Mouse (Mus musculus) hindbrain, embryonic 10.5 days (tissue): ENCODE data around the gene Meiob. TPM values are rescaled to one million over a fixed set of nuclear protein-coding genes. Genes with fewer than 3 reads are reported as not detected.
A peak's percentile ranks its signal among the peaks of the same experiment; 100 is the strongest.

Source experiments
- DNase-seq: peaks from one replicate; pipeline ENCODE4 v3.0.0-alpha.2; 2017; ENCODE audit warnings: low spot score
- H3K27ac ChIP-seq: fragments of 300-500 bp; sonication (generic); 2 replicates; pipeline ENCODE4 v1.5.1; 2016; ENCODE audit warnings: mild to moderate bottlenecking, moderate library complexity
- H3K27me3 ChIP-seq: fragments of 300-500 bp; sonication (generic); 2 replicates; pipeline ENCODE4 v1.6.1; 2016; ENCODE audit warnings: mild to moderate bottlenecking; ENCODE audit not compliant: poor library complexity, insufficient read depth, severe bottlenecking
- H3K36me3 ChIP-seq: fragments of 300-500 bp; sonication (generic); 2 replicates; pipeline ENCODE4 v1.6.1; 2016; ENCODE audit warnings: mild to moderate bottlenecking, moderate library complexity
- H3K4me1 ChIP-seq: fragments of 300-500 bp; sonication (generic); replicated peaks from 2 replicates; pipeline ENCODE4 v1.6.1; 2016; ENCODE audit warnings: mild to moderate bottlenecking
- H3K4me3 ChIP-seq: fragments of 300-500 bp; sonication (generic); 2 replicates; pipeline ENCODE4 v1.5.1; 2016; ENCODE audit warnings: mild to moderate bottlenecking, moderate library complexity
- H3K9me3 ChIP-seq: fragments of 300-500 bp; sonication (generic); 2 replicates; pipeline ENCODE4 v1.6.1; 2016; ENCODE audit warnings: mild to moderate bottlenecking, moderate library complexity
- WGBS: fragments of 180-500 bp; shearing (Covaris S2); methylation state at CpG from one replicate; pipeline ENCODE4 v1.1.7; 2016; 5-methylcytosine and 5-hydroxymethylcytosine counted together
- polyA plus RNA-seq: library from polyadenylated mRNA; unstranded; fragments of >200 nt; fragmentation: Nextera tagmentation; extraction: Ambion mirVana; gene quantifications from 2 replicates; pipeline ENCODE4 v1.2.1, GENCODE M21; 2016

The Meiob gene
- polyA plus RNA-seq, 1 experiment from 2014 or later: not detected

DNA sequence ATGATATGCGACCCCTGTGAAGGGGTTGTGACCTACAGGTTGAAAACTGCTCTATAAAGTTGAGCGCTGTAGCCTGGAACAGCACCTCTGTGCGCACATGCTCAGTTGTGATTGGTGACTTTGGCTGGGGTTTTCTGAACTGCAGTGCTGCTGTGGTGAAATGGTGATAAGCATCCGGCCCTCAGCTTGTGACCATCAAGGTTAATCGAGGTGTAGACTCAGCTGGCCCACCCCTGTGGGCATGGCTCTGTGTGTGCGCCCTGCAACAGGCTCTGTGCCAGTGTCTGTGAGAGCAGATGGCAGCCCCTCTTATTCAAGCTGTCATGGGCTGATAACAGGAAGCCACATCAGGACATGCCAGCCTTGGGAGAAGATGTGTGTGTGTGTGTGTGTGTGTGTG lies 54.9 kb downstream of the Meiob start:
- Histone ChIP-seq H3K27ac (no peak overlapping the region), H3K4me1 (no peaks in the 10 kb centered on the region), H3K9me3 (no peaks in the 10 kb centered on the region), H3K27me3 (no peaks in the 10 kb centered on the region), H3K4me3 (no peak overlapping the region), H3K36me3 (peaks cover 62% of the 10 kb centered on the region)
- DNase-seq: no peak
- WGBS: 90% methylated on average over 6 of the region's 6 CpGs

DNA sequence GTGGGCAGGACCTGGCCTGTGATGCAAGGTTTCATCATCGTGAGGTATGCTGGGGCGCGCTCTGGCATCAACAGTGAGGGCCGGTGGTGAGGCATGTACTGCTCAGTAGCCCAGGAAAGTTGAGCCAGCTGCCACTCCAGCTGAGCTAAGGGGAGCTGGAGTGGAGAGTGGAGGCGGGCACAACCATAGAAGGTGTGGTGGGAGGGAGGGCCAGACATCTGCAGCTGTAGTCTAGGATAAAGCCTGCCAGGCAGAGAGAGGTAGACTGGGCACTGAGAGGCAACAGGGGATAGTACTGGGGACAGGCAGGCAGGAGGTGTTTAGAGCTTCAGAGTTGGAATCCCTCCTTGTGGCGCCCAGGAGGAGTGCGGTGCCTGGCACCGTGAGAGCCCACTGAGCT lies 56.0 kb downstream of the Meiob start:
- H3K36me3 ChIP-seq: peaks cover 61% of the 10 kb centered on the region
- H3K27ac ChIP-seq: no peak overlapping the region
- H3K4me1 ChIP-seq: no peaks in the 10 kb centered on the region
- no peaks in the 10 kb centered on the region for H3K9me3 ChIP-seq
- no peak for DNase-seq
- 87% methylated on average over 8 of the region's 8 CpGs for WGBS
- no peaks in the 10 kb centered on the region for H3K27me3 ChIP-seq
- H3K4me3 ChIP-seq: no peak overlapping the region

DNA sequence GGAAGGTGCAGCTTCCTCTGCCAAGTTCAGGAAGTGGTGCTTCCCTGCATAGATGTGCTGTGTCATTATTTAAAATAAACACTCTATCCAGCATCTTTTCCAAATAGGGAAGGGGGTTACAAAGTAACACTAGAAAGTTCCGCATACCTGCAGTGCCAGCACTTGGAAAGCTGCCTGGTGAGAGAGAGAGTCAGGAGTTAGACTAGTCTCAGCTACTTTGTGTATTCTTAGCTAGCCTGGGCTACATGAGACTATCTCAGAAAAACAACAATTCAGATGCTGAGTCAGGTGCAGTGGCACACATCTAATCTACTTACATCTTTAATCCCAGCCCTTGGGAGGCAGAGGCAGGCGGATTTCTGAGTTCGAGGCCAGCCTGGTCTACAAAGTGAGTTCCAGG lies 57.7 kb downstream of the Meiob start:
- 96% methylated on average over 3 of the region's 3 CpGs for WGBS
- H3K9me3 ChIP-seq: no peaks in the 10 kb centered on the region
- no peak overlapping the region for H3K27ac ChIP-seq
- no peak overlapping the region for H3K4me3 ChIP-seq
- H3K4me1 ChIP-seq: no peaks in the 10 kb centered on the region
- DNase-seq: no peak
- H3K27me3 ChIP-seq: no peaks in the 10 kb centered on the region
- H3K36me3 ChIP-seq: peaks cover 59% of the 10 kb centered on the region

DNA sequence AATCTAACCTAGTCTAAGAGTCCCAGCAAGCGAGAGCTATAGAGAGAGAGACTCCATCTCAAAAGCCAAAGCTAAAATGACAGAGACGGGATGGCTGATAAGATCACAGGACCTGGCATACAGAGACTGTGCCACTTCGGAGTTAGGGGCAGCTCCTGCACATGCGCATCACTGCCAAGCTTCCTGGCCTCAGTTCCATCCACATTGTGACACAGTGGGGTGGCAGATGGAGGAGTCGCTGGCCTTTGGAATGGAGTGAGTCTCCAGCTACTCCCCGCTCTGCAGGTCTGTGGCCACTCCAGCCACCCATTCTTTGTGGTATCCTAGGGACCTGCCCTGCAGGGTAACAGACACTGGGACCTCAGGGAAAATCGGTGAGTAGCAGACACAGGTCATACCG lies 61.7 kb downstream of the Meiob start, which contains the start of gene Igfals:
TSS of gene Igfals (plus strand) at position 222 of the 400 bp plus-strand sequence.
- peaks cover 30% of the 10 kb centered on the region for H3K36me3 ChIP-seq
- no peaks in the 10 kb centered on the region for H3K4me1 ChIP-seq
- no peak within 1 kb of the TSS for H3K27ac ChIP-seq
- no peak within 1 kb of the TSS for H3K4me3 ChIP-seq
- H3K27me3 ChIP-seq: no peaks in the 10 kb centered on the region
- DNase-seq: no peak
- no peaks in the 10 kb centered on the region for H3K9me3 ChIP-seq
- 87% methylated on average over 8 of the region's 8 CpGs for WGBS

DNA sequence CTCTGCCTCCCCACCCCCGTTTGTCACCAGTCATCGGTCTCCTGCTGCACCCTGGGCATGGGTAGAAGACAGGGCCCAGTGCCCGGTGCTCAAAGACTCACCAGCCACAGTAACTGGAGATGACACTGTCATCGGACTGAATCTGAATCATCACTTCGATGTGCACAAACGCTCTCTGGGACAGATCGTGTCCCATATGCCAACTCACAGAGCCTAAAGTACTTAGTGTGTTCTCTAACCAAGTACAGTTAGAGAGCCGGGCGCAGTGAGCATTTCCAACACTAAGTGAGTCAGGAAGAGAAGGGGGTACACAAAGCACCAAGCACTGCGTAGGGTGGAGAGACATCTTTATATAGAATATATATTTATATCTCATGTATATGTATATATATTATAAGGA lies 63.8 kb downstream of the Meiob start:
- 90% methylated on average over 10 of the region's 10 CpGs for WGBS
- Histone ChIP-seq H3K36me3 (peaks cover 9% of the 10 kb centered on the region; the same call in 1 of the 2 replicates), H3K27ac (no peak overlapping the region), H3K4me3 (no peak overlapping the region), H3K9me3 (no peaks in the 10 kb centered on the region), H3K27me3 (no peaks in the 10 kb centered on the region), H3K4me1 (no peaks in the 10 kb centered on the region)
- no peak for DNase-seq

DNA sequence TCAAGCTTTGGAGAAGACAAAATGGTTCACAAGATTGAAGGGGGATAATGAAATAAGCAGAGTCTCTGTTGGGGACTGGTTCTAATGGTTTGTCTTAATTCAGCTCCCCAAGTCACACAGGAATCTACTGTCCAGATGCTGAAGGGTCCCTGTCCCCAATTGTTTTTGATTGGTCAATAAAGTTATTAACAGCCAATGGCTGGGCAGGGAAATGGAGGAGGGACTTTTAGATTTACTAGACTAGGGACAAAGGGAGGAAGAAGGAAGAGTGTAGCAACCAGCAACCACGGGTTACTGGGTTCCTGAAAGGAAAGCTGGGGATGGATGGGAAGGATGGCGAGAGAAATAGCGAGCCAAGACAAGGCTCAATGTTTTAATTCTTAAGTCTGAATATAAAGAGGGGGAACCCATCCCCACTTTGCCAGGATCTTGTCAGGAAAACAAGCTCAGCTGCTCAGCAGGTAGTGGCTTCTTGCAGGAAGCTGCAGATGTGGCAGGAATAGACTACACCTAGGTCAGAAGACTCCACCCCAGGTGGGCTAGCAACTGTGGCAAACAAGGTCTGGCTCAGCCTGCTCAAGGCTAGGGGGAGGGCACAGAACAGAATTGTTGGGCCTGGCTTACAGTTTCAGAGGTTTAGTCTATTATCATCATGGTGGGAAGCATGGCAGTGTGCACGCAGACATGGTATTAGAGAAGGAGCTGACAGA lies 69.8 kb downstream of the Meiob start:
- no peak overlapping the region for H3K27ac ChIP-seq
- no peak overlapping the region for H3K4me3 ChIP-seq
- no peak for DNase-seq
- peaks cover 19% of the 10 kb centered on the region for H3K4me1 ChIP-seq
- no peaks in the 10 kb centered on the region for H3K9me3 ChIP-seq
- H3K36me3 ChIP-seq: no peaks in the 10 kb centered on the region
- WGBS: 50% methylated on average over 4 of the region's 4 CpGs
- no peaks in the 10 kb centered on the region for H3K27me3 ChIP-seq

DNA sequence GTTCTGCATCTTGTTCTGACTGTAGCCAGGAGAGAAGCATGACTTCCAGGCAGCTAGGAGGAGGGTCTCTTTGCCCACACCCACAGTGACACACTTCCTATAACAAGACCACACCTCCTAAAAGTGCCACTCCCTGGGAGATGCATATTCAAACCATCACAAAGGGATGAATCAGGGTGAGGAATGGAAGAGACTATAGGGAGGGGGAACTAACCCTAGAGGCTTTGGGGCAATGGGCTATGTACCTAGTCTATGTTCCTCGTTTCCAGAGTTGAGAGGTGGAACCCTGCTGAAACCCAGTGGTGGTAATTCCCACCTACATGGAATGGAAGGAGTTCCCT lies 70.3 kb downstream of the Meiob start:
- WGBS: 53% methylated on average over 1 of the region's 1 CpGs
- no peaks in the 10 kb centered on the region for H3K9me3 ChIP-seq
- no peak overlapping the region for H3K27ac ChIP-seq
- peaks cover 19% of the 10 kb centered on the region for H3K4me1 ChIP-seq
- no peak overlapping the region for H3K4me3 ChIP-seq
- no peaks in the 10 kb centered on the region for H3K27me3 ChIP-seq
- no peaks in the 10 kb centered on the region for H3K36me3 ChIP-seq
- DNase-seq: no peak

DNA sequence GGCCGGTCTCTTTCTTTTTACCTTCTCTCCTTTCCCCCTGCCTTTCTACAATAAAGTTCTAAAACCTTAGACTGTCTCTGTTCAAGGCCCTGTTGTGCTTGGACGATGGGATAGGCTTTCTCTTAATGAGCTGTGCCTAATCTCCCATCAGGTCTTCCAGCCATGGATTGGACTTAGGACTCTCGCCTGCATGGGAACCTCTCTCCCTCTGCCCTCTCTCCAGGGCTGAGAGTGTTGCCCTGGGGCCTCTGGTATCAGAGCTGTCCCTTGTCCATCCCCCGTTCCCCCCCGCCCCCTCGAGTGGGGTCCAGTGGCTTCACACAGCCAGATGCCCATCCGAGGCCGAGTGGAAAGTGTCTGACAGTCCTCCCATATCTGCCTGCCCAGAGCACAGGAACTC lies 70.9 kb downstream of the Meiob start:
- no peak overlapping the region for H3K27ac ChIP-seq
- H3K36me3 ChIP-seq: no peaks in the 10 kb centered on the region
- peaks cover 19% of the 10 kb centered on the region for H3K4me1 ChIP-seq
- WGBS: 85% methylated on average over 8 of the region's 8 CpGs
- no peaks in the 10 kb centered on the region for H3K27me3 ChIP-seq
- no peak overlapping the region for H3K4me3 ChIP-seq
- no peaks in the 10 kb centered on the region for H3K9me3 ChIP-seq
- DNase-seq: no peak

DNA sequence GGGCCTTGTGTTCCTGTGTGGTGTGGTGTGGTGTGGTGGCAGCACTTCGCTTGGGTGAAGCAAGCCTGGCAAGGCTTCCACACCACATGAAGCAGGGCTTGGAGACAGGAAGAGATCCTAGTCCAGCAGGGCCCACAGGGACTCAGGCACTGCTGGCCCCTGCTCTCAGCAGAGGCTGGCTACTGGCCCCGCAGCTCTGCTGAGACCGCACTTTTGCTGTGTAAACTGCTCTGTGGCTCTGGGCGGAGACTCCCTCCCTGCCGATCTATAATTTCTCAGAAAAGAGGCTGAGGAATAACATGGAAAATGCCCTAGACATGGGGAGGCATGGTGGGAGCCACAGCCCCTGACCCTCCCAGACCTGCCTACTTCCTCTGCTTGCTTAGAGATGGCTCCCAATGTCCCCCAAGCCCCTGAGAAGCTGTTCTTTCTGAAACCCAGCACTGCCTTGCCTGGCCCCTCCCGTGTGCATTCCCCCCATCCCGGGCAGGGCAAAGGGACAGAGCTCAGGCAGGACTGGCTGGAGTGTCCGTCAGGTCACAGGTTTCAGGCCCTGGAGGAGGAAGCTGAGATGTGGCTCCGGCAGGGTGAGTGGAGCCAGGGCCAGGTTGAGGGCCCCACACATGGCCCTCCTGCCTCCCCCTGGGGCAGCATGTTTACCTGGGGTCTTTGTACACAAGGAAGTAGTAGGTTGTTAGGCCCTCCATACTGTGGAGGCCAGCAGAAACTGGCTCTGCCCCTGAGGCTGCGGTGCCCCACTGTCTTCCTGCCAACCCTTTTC lies 73.4 kb downstream of the Meiob start:
- peak overlapping the region; percentile 70 for H3K27ac ChIP-seq
- DNase-seq: no peak
- no peaks in the 10 kb centered on the region for H3K9me3 ChIP-seq
- H3K27me3 ChIP-seq: no peaks in the 10 kb centered on the region
- no peak overlapping the region; the same call in 1 of the 2 replicates for H3K4me3 ChIP-seq
- H3K36me3 ChIP-seq: peaks cover 8% of the 10 kb centered on the region
- 61% methylated on average over 10 of the region's 10 CpGs for WGBS
- H3K4me1 ChIP-seq: peaks cover 26% of the 10 kb centered on the region

DNA sequence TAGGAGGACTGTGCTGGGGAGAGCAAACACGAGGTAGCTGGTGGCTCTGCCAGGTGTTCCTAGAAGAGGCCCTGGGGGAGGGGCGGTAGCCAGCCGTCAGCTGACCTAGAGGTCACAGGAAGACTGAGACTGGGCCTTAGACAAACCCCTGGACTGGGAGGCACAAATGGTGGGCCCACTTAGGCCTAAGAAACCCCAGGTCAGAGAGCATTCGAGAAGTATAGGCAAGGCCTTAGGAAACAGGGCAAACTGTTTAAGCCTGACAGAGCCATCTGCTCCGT lies 74.0 kb downstream of the Meiob start:
- WGBS: 35% methylated on average over 5 of the region's 5 CpGs
- H3K4me3 ChIP-seq: no peak overlapping the region
- DNase-seq: no peak
- no peaks in the 10 kb centered on the region for H3K27me3 ChIP-seq
- peak overlapping the region; percentile 70 for H3K27ac ChIP-seq
- H3K4me1 ChIP-seq: peaks cover 26% of the 10 kb centered on the region
- no peaks in the 10 kb centered on the region for H3K9me3 ChIP-seq
- peaks cover 13% of the 10 kb centered on the region for H3K36me3 ChIP-seq

DNA sequence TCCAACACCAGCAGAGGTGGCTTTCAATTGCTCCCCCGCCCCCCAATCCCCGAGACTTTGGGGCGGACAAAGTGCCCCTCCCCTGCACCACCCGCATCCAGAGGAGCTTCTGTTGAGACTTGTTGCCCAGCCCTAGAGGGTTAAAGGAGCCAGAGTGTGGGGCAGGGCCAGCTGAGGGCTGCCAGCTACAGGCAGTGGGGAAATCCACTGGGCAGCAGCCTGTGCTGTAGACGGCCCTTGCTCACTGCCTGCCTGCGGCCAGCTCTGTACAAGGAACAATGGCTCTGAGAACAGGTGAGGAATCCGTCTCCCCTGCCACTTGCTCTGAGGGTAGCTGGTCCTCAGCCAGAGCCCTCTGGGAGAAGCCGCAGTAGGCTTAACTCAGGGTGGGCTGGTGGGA lies 74.4 kb downstream of the Meiob start:
- peaks cover 18% of the 10 kb centered on the region for H3K36me3 ChIP-seq
- 76% methylated on average over 8 of the region's 8 CpGs for WGBS
- no peaks in the 10 kb centered on the region for H3K9me3 ChIP-seq
- H3K4me1 ChIP-seq: peaks cover 26% of the 10 kb centered on the region
- peak overlapping the region; percentile 70 for H3K27ac ChIP-seq
- no peak overlapping the region for H3K4me3 ChIP-seq
- no peaks in the 10 kb centered on the region for H3K27me3 ChIP-seq
- DNase-seq: no peak

DNA sequence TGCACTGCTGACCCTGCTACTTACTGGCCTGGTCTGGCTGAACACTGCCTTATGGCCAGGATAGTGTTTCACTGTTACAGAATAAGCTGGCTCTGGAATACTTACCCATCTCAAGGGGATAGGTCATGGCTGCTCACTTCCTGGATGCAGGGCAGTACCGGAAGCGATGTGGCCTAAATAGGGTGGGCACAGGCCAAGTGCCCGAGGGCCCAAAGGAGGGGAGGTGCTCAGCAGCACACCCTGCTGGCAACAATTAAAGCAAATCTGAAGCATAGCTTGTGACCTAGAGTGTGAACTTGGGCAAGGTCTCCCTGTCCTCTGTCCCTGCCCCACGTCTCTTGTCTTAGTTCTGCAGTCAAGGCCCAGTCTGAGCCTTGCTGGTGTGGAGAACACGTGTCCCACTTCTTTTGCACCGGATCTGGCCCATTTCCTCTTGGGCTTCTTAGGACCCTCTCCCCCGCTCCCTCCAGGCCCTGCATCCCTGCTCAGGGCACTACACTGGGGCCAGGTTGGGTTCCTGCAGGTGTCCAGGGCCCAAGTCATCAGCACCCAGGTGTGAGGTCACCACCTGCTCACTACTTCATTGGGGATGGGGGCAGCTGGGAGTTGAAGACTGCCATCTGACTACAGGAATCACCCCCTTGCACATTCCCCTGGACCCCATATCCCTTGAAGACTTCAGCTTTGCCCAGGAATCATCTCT lies 77.8 kb downstream of the Meiob start:
- H3K4me1 ChIP-seq: peaks cover 43% of the 10 kb centered on the region
- 50% methylated on average over 7 of the region's 7 CpGs for WGBS
- H3K4me3 ChIP-seq: no peak overlapping the region
- peak; percentile 56 for DNase-seq
- no peaks in the 10 kb centered on the region for H3K9me3 ChIP-seq
- 0 out of 2 replicates have a peak overlapping the region, but pooled peaks have one; percentile 17 for H3K27ac ChIP-seq
- H3K36me3 ChIP-seq: peaks cover 33% of the 10 kb centered on the region
- H3K27me3 ChIP-seq: no peaks in the 10 kb centered on the region

DNA sequence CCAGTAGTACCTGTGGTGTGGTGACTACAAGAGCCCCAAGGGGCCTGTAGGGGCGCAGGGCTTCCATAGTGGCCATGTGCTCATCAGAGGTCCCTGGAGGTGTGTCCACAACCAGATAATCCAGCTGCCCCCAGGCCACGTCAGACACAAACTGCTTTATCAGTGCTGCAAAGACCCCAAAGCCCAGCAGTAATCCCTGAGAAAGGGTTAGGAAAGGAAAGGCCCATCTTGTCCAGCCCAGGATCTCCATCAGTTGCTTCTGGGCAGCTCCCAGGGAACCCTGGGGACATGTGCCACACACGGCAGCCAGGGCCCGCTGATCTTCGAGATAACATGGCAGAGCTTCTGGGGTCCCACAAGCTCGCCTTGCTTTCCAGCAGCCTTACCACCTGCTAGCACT lies 80.3 kb downstream of the Meiob start:
- Histone ChIP-seq H3K27ac (no peak overlapping the region), H3K4me1 (peaks cover 38% of the 10 kb centered on the region), H3K27me3 (no peaks in the 10 kb centered on the region), H3K4me3 (peak overlapping the region; percentile 93; the same call in 1 of the 2 replicates), H3K36me3 (peaks cover 42% of the 10 kb centered on the region), H3K9me3 (no peaks in the 10 kb centered on the region)
- no peak for DNase-seq
- WGBS: 89% methylated on average over 6 of the region's 6 CpGs
